Mouse (Mus musculus): ENCODE results near the gene Mvb12b. TPM values are rescaled to one million over a fixed set of nuclear protein-coding genes. Genes with fewer than 3 reads are reported as not detected.

Mvb12b gene
- polyA plus RNA-seq, 1 experiment from 2014 or later = 21.3 TPM

DNA sequence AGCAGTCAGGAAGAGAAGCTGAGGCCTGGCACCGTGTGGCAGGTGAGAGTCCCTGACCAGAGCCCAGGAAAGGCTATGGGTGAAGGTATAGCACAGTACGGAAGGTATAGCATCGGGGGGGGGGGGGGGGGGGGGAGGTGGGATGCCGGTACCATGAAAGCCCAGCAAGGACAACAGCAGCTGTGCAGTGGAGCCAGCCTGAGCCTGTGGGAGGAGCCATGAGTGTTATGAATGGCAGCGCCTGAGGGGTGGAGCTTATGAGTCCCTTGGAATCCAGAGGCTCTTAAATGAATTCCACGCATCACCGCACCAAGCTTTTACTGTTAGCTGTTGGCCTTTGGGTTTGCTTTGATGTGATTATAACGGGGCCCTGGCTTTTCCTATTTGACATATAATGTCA lies 123.3 kb downstream of the Mvb12b start:
- Histone ChIP-seq H3K9ac (no peak overlapping the region), H3K9me3 (replicated peaks) (no peaks in the 10 kb centered on the region), H3K36me3 (peaks cover 11% of the 10 kb centered on the region), H3K27ac (no peak overlapping the region), H3K4me2 (no peak overlapping the region), H3K4me1 (no peaks in the 10 kb centered on the region), H3K27me3 (replicated peaks) (no peaks in the 10 kb centered on the region), H3K4me3 (no peak overlapping the region)
- no peak for ATAC-seq
- 88% methylated on average over 5 of the region's 8 CpGs for WGBS (ENCODE audit: insufficient replicate concordance)

DNA sequence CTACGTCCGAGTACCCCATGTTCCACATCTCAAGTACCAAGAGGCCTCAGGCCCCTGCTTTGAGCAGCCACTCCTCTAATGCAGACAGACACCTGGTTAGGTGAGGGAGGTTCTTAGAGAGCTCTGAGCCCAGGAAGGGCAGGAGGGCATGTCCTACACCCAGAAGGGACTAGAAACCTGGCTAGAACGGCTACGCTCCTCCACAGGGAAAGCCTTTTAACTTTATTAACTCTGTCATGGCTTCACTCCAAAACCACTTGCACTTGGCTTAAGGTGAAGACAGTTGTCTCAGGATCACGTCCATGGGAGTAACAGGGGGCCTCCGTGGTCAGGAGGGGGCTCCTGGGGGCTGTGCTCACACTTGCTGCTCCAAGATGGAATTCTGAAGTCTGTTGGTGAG lies 125.5 kb downstream of the Mvb12b start:
- H3K4me2 ChIP-seq = no peak overlapping the region
- no peak overlapping the region for H3K4me3 ChIP-seq
- H3K4me1 ChIP-seq = peaks cover 7% of the 10 kb centered on the region
- 79% methylated on average over 6 of the region's 6 CpGs for WGBS (ENCODE audit: insufficient replicate concordance)
- H3K36me3 ChIP-seq = peaks cover 11% of the 10 kb centered on the region
- ATAC-seq = no peak
- H3K9me3 ChIP-seq (replicated peaks) = no peaks in the 10 kb centered on the region
- H3K27ac ChIP-seq = no peak overlapping the region
- no peaks in the 10 kb centered on the region for H3K27me3 ChIP-seq (replicated peaks)
- H3K9ac ChIP-seq = no peak overlapping the region

DNA sequence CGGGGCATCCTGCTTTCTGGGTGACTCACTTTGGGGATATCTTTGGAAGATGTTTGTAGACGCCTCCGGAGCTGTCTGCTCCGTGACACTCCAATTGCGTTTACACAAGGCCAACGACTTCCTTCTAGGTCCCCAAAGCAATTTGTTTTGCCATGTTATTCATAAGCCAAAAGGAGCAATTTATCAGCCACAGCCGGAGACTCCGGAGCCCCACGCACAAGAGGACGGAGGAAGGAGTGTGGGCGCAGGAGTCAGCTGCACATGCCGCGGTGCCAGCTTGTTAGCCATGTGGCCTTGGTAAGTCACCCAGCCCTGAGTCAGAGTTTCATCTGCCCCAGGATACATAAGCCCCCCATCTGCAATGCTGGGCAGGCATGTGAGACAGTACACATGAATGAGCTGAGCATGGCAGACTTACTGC lies 127.2 kb downstream of the Mvb12b start:
- peaks cover 15% of the 10 kb centered on the region for H3K4me1 ChIP-seq
- H3K9ac ChIP-seq = no peak overlapping the region
- H3K27me3 ChIP-seq (replicated peaks) = no peaks in the 10 kb centered on the region
- peaks cover 11% of the 10 kb centered on the region for H3K36me3 ChIP-seq
- no peak overlapping the region for H3K4me3 ChIP-seq
- WGBS (ENCODE audit: insufficient replicate concordance) = 81% methylated on average over 13 of the region's 13 CpGs
- H3K27ac ChIP-seq = no peak overlapping the region
- no peaks in the 10 kb centered on the region for H3K9me3 ChIP-seq (replicated peaks)
- H3K4me2 ChIP-seq = no peak overlapping the region
- no peak for ATAC-seq

DNA sequence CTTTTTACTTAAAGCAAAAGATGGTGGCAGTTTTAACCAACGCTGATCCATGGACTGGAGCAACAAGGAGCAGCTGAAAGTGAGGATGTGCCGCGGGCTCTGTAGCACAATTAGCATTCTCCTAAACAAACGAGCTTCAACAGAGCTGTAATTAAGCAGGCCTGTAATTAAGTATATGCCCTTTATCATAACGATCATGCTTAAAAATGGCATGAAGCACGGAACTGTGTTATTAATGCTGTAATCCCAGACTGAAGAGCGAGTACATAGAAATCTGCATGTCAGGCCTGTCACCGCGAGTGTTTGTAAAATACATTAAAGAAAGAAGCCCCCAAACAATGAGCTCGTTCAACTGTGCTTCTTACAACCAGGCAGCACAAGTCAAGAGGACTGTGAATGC lies 128.3 kb downstream of the Mvb12b start:
- Histone ChIP-seq H3K9ac (no peak overlapping the region), H3K4me1 (peaks cover 24% of the 10 kb centered on the region), H3K36me3 (peaks cover 11% of the 10 kb centered on the region), H3K4me2 (no peak overlapping the region), H3K9me3 (replicated peaks) (no peaks in the 10 kb centered on the region), H3K4me3 (no peak overlapping the region), H3K27me3 (replicated peaks) (no peaks in the 10 kb centered on the region), H3K27ac (no peak overlapping the region)
- WGBS (ENCODE audit: insufficient replicate concordance) = 80% methylated on average over 10 of the region's 10 CpGs
- no peak for ATAC-seq

DNA sequence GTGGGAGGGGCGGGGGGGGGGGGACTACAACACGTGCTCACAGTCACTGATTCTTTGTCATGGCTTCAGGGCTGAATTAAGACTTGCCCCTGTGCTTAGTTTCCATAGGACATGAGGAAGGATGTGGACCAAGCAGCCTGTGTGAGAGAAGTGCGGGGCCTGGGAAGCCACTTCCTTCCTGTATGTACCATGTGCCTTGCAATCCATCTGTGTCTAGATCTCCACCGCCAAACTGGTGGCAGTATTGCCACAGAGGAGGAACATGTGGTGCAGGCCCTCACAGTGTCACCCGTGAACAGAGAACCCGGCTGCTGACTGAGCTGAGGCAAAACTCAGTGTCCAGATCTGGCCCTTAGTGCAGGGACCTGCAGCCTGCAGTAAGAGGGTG lies 132.1 kb downstream of the Mvb12b start:
- Histone ChIP-seq H3K27me3 (replicated peaks) (no peaks in the 10 kb centered on the region), H3K4me1 (peaks cover 29% of the 10 kb centered on the region), H3K9me3 (replicated peaks) (no peaks in the 10 kb centered on the region), H3K27ac (0 out of 2 replicates have a peak overlapping the region, but pooled peaks have one; percentile 36), H3K4me2 (no peak overlapping the region), H3K4me3 (no peak overlapping the region), H3K9ac (no peak overlapping the region), H3K36me3 (peaks cover 9% of the 10 kb centered on the region; the same call in 1 of the 2 replicates)
- WGBS (ENCODE audit: insufficient replicate concordance) = 27% methylated on average over 6 of the region's 6 CpGs
- 0 out of 2 replicates have a peak, but pooled peaks have one; percentile 40 for ATAC-seq

DNA sequence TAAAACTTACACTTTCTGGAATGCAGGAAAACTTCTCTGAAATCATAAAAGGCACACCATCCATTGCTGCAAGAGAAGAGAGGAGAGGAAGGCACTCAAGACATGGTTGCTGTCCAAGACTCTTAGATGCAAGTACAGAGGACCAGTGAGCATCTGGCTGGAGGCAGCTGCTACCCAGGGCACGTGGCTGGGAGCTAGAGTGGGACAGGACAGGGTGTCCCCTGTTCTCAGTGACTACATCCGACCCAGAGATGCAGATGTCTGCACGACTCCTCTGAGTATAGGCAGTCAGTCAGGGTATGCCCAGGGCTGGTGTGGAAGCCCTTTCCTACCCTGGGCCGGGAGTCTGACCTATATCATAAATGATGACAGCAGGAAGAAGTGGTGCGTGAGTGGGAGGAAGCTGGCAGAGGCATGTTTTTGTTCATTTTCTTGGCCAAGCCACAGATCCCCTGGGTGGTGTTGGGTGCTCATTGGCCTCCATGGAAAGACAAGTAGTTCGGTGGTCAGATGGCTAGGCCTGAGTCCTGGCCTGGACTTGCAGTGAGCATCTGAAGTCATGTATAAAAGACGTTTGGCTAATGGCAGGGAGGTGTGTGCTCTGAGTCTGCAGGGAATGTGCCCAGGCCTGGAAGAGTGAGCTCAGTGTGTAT lies 132.6 kb downstream of the Mvb12b start:
- 0 out of 2 replicates have a peak overlapping the region, but pooled peaks have one; percentile 36 for H3K27ac ChIP-seq
- ATAC-seq = no peak

DNA sequence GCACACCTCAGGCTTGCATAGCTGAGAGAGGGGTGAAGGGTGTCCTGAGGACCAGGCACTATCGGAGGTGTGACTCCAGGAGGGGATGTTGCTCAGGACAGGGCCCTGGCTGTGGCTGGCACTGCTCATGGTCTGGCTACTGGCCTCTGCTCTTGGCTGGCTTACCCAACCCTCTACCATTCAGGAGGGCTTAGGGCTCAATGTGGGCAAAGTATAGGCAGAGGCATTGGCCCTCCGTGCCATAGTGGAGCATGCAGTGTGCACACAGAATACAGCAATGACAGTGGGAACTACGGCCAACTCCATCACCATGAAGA lies 133.5 kb downstream of the Mvb12b start:
- Histone ChIP-seq H3K9ac (no peak overlapping the region), H3K4me1 (peaks cover 29% of the 10 kb centered on the region), H3K27ac (0 out of 2 replicates have a peak overlapping the region, but pooled peaks have one; percentile 8), H3K36me3 (peaks cover 21% of the 10 kb centered on the region), H3K9me3 (replicated peaks) (no peaks in the 10 kb centered on the region), H3K27me3 (replicated peaks) (no peaks in the 10 kb centered on the region), H3K4me3 (no peak overlapping the region), H3K4me2 (no peak overlapping the region)
- no peak for ATAC-seq
- 85% methylated on average over 3 of the region's 3 CpGs for WGBS (ENCODE audit: insufficient replicate concordance)

More for the DNA sequence above, 132.6 kb downstream of the Mvb12b start:
- Histone ChIP-seq H3K36me3 (peaks cover 13% of the 10 kb centered on the region; the same call in 1 of the 2 replicates), H3K27me3 (replicated peaks) (no peaks in the 10 kb centered on the region), H3K4me3 (no peak overlapping the region), H3K9ac (no peak overlapping the region), H3K4me1 (peaks cover 29% of the 10 kb centered on the region), H3K4me2 (no peak overlapping the region), H3K9me3 (replicated peaks) (no peaks in the 10 kb centered on the region)
- 55% methylated on average over 7 of the region's 7 CpGs for WGBS (ENCODE audit: insufficient replicate concordance)

DNA sequence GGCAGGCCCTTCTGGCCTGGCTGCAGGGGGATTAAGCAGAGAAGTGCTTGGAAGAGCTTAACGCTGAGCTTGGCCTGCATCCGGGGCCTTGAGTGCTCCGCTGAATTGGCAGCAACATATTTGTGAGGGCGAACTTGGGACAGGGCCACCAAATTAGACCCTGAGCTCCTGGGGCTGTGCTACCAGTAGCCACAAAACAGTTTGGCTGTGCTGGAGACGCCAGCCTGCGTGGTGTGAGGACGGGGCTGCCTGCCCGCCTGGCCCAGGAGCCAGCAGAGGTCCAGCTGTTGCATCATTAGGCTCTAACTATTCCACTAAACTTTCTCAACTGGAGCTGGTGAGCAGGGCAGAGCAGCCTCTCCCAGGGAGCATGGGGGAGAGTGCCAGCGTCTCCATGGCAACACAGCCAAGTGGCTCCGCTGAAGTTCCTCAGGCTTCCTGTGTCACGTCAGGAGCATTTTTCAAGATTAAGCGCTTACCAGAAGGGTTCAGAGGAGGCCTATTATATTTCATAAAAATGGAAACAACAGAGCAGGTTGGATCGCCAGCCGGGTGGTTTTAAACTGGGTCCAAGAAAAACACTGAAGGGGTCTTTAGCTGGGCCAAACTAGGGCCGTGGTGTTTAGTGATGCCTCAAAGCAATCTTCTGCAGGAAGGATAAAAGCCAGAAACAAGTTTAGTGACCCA lies 134.0 kb downstream of the Mvb12b start:
- Histone ChIP-seq H3K9ac (no peak overlapping the region), H3K4me2 (no peak overlapping the region), H3K27me3 (replicated peaks) (no peaks in the 10 kb centered on the region), H3K27ac (0 out of 2 replicates have a peak overlapping the region, but pooled peaks have one; percentile 8), H3K9me3 (replicated peaks) (no peaks in the 10 kb centered on the region), H3K4me3 (no peak overlapping the region), H3K4me1 (peaks cover 29% of the 10 kb centered on the region), H3K36me3 (peaks cover 26% of the 10 kb centered on the region)
- 70% methylated on average over 15 of the region's 15 CpGs for WGBS (ENCODE audit: insufficient replicate concordance)
- no peak for ATAC-seq

DNA sequence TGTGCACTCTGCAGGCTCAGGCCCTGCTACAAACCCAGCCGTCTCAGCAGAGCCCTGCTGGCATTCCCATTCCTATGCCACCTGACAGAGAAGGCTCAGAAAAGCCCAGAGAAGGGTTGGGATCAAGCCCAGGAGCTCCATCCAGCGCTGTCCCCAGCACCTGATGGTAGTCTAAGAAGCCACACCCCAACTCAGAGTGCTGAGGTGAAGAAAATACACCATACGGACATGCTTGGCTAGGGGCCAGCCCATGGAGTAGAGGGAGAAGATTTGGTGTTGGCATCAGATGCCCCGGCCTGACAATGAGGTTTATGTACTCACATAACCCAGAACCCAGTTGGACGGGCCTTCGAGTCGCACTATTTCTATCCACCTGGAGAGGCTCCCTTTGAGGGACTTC lies 137.1 kb downstream of the Mvb12b start:
- Histone ChIP-seq H3K36me3 (peaks cover 26% of the 10 kb centered on the region), H3K9me3 (replicated peaks) (no peaks in the 10 kb centered on the region), H3K4me3 (no peak overlapping the region), H3K4me2 (no peak overlapping the region), H3K27ac (no peak overlapping the region), H3K4me1 (peaks cover 14% of the 10 kb centered on the region), H3K27me3 (replicated peaks) (no peaks in the 10 kb centered on the region), H3K9ac (no peak overlapping the region)
- 89% methylated on average over 7 of the region's 7 CpGs for WGBS (ENCODE audit: insufficient replicate concordance)
- no peak for ATAC-seq

DNA sequence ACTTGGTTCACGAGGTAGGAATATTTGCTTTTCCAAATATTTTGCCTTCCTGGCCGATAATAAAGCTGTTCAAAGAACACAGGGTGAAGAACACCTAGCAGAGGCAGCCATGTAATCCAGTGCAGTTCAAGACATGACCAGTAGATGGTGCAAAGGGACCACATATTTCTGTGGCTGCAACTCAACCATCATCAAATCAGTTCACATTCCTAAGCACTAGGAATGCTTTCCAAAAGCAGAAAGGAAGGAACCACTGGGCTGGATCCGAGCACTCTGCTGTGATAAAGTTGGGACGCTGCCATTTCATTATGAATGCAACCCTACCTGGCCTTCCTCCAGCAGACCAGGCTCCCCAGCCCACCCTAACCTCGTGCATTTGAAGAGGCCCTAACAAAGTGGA lies 141.3 kb downstream of the Mvb12b start:
- no peak for ATAC-seq
- 29% methylated on average over 5 of the region's 5 CpGs for WGBS (ENCODE audit: insufficient replicate concordance)
- H3K9ac ChIP-seq = no peak overlapping the region

DNA sequence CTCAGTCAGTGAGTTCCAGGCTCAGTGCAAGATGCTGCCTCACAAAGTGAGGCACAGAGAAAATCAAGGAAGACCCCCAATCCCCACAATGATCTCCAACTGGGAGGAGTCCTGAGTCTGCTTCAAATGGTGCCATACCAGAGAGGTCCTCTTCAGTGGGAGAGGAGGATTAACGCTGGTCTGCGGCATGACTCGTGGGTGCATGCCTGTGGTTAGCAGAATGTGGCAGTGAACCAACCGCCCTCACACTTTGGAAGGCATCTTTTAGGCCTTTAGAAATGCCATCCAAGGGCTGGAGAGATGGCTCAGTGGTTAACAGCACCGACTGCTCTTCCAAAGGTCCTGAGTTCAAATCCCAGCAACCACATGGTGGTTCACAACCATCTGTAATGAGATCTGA lies 142.0 kb downstream of the Mvb12b start:
- 87% methylated on average over 5 of the region's 5 CpGs for WGBS (ENCODE audit: insufficient replicate concordance)
- no peak for ATAC-seq
- Histone ChIP-seq H3K27ac (no peak overlapping the region), H3K4me1 (no peaks in the 10 kb centered on the region), H3K36me3 (peaks cover 16% of the 10 kb centered on the region), H3K9me3 (replicated peaks) (no peaks in the 10 kb centered on the region), H3K9ac (no peak overlapping the region), H3K4me3 (no peak overlapping the region), H3K4me2 (no peak overlapping the region), H3K27me3 (replicated peaks) (no peaks in the 10 kb centered on the region)

More for the DNA sequence above, 141.3 kb downstream of the Mvb12b start:
- Histone ChIP-seq H3K4me2 (no peak overlapping the region), H3K36me3 (peaks cover 20% of the 10 kb centered on the region), H3K4me1 (no peaks in the 10 kb centered on the region), H3K9me3 (replicated peaks) (no peaks in the 10 kb centered on the region), H3K27me3 (replicated peaks) (no peaks in the 10 kb centered on the region), H3K4me3 (no peak overlapping the region), H3K27ac (no peak overlapping the region)

DNA sequence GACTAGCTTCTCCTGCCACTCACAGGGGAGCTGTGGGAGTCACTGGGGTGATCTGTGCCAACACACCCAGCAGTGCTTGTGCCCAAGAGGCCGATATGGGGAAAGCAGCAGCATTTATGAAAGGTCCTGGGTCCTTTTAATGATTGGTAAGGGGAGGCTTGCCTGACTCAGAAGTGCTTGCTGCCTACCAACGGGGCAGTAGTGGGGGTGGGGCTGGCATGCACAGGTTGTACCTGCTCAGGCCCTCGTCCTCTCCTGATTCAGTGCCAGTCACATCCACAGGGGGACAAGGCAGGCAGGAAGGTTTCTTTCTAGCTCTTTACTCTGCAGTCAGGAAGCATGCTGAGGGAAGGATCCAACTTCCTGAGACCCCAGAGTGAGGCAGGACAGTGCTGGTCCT lies 150.6 kb downstream of the Mvb12b start:
- H3K9ac ChIP-seq = no peak overlapping the region
- no peak for ATAC-seq
- H3K4me3 ChIP-seq = no peak overlapping the region
- no peaks in the 10 kb centered on the region for H3K9me3 ChIP-seq (replicated peaks)
- no peaks in the 10 kb centered on the region for H3K27me3 ChIP-seq (replicated peaks)
- H3K36me3 ChIP-seq = peaks cover 12% of the 10 kb centered on the region
- H3K4me1 ChIP-seq = no peaks in the 10 kb centered on the region
- no peak overlapping the region for H3K4me2 ChIP-seq
- no peak overlapping the region for H3K27ac ChIP-seq
- 56% methylated on average over 3 of the region's 3 CpGs for WGBS (ENCODE audit: insufficient replicate concordance)
